In the genomic region with DNA sequence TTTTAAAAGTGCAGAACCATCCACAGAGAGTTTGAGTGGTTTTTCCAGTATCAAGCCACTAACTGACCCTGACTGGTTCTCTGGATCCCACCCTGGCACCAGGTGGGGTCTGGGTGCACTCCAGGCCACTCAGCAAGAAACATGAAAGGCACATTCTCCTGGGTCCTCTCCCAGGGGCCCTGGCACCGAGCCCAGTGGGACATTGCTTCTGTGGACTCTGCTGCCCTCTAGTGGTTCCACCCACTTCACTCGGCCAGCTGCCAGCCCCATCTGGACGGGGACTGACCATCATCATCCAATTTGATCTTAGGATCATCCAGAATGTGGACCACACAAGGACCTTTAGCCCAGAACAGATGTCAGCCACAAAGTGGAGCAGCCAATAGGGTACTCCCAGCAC, we compare ENCODE assay signal across 8 mouse cellular contexts. TPM values are rescaled to one million over a fixed set of nuclear protein-coding genes. Genes with fewer than 3 reads are reported as not detected.
DNase-seq lines count a peak whose midpoint lies in the region; ATAC-seq lines count a peak whose summit lies in the region.

No protein-coding gene starts in this region.

- peaks cover 18% of the 10 kb centered on the region for H3K27me3 ChIP-seq in kidney, embryonic 15.5 days
- H3K27me3 ChIP-seq in neural tube, embryonic 11.5 days (ENCODE audit: control insufficient read depth, insufficient read depth, low read length), result no peaks in the 10 kb centered on the region

- peaks cover 4% of the 10 kb centered on the region; the same call in 1 of the 2 replicates for H3K4me1 ChIP-seq in kidney, embryonic 15.5 days
- H3K4me1 ChIP-seq in neural tube, embryonic 11.5 days (ENCODE audit: control insufficient read depth, insufficient read depth, low read length), result no peaks in the 10 kb centered on the region

- no peak overlapping the region for H3K4me3 ChIP-seq in kidney, embryonic 15.5 days (replicated peaks)
- no peak overlapping the region for H3K4me3 ChIP-seq in neural tube, embryonic 11.5 days (ENCODE audit: low read depth, low read length)

- peak; percentile 51 for DNase-seq in kidney, adult 11 months
- peak; percentile 90 for DNase-seq in adrenal gland, postnatal 14 days
- peak; percentile 55 to 73 for DNase-seq in left cerebral cortex, postnatal 36 days (ENCODE audit: low spot score in 2 of 2)
- peak; percentile 82 for DNase-seq in neural tube, embryonic 11.5 days (ENCODE audit: low spot score)
- peak; percentile 40 for DNase-seq in thymus, postnatal 0 days (ENCODE audit: low spot score)

- H3K4me2 ChIP-seq in kidney, embryonic 15.5 days, result no peak overlapping the region
- no peak overlapping the region for H3K4me2 ChIP-seq in neural tube, embryonic 11.5 days (ENCODE audit: low read depth)

- no peak overlapping the region for H3K9ac ChIP-seq in kidney, embryonic 15.5 days
- H3K9ac ChIP-seq in neural tube, embryonic 11.5 days (ENCODE audit: low read length), result no peak overlapping the region

- intact Hi-C loops in left cerebral cortex, postnatal 36 days (cut with DNase I), result loop anchor here (5.0 kb wide), 1 partner anchor 402 kb away; no protein-coding TSS in a partner anchor

- WGBS in kidney, embryonic 15.5 days, result 0% methylated on average over 3 of the region's 3 CpGs
- WGBS in neural tube, embryonic 11.5 days, result 0% methylated on average over 3 of the region's 3 CpGs

- no peaks in the 10 kb centered on the region for H3K36me3 ChIP-seq in kidney, embryonic 15.5 days
- no peaks in the 10 kb centered on the region for H3K36me3 ChIP-seq in neural tube, embryonic 11.5 days (ENCODE audit: control insufficient read depth, insufficient read depth, low read length)

- H3K27ac ChIP-seq in kidney, embryonic 15.5 days, result no peak overlapping the region
- no peak overlapping the region for H3K27ac ChIP-seq in neural tube, embryonic 11.5 days (ENCODE audit: low read depth, low read length)

- no peaks in the 10 kb centered on the region for H3K9me3 ChIP-seq in kidney, embryonic 15.5 days (replicated peaks)
- H3K9me3 ChIP-seq in neural tube, embryonic 11.5 days (ENCODE audit: control insufficient read depth, low read length), result no peaks in the 10 kb centered on the region

- no peak for ATAC-seq in kidney, embryonic 15.5 days (replicated peaks; ENCODE audit: low FRiP score)
- ATAC-seq in erythroblast, adult 5-6 weeks (replicated peaks; ENCODE audit: low FRiP score, poor library complexity, severe bottlenecking), result peak; percentile 55; the same call in 1 of the 2 replicates
- ATAC-seq in hematopoietic stem cell, adult 5-6 weeks (replicated peaks in 1 of 2; ENCODE audit: insufficient read depth in 1 of 2, low FRiP score in 2 of 2, low TSS enrichment in 1 of 2, low read depth in 1 of 2, poor library complexity in 2 of 2, severe bottlenecking in 2 of 2), result peak; percentile 17 to 52; a peak in 1 of 4 replicates
- no peak for ATAC-seq in neural tube, embryonic 11.5 days (ENCODE audit: insufficient read depth, low FRiP score, low TSS enrichment)

RNA-seq across cellular contexts. Expression of a gene that starts 15.6 kb away (rescaled TPM):
- 12.4 and 13.8 TPM in 2 replicates for polyA plus RNA-seq in kidney, embryonic 15.5 days (2015; fragmentation: Nextera tagmentation; extraction: Ambion mirVana)
- 57.3 and 61.2 TPM in 2 replicates for total RNA-seq in adrenal gland, postnatal 14 days (2021)
- total RNA-seq in erythroblast, adult 5-6 weeks (2015; ENCODE audit: low replicate concordance), result 7.5 and 8.5 TPM in 2 replicates
- total RNA-seq in erythroblast, adult 5-6 weeks (2017; ENCODE audit: low replicate concordance), result 7.3 and 13.0 TPM in 2 replicates
- total RNA-seq in hematopoietic stem cell, adult 5-6 weeks (2017), result 30.3 and 32.4 TPM in 2 replicates
- 100 to 1,000 TPM; 104 to 107 TPM for total RNA-seq in left cerebral cortex, postnatal 36 days (2021)
- polyA plus RNA-seq in neural tube, embryonic 11.5 days (2014; fragmentation: Nextera tagmentation; extraction: Ambion mirVana), result 21.3 and 23.5 TPM in 2 replicates
- 16.0 and 19.1 TPM in 2 replicates for polyA plus RNA-seq in thymus, postnatal 0 days (2015; fragmentation: Nextera tagmentation; extraction: Ambion mirVana)

Comparison
In these comparisons a context has a peak if more than half of its experiments do, and no peak if none do; other contexts are left out.
1. DNase-seq: peak in every context shown above with its lines; median percentile 90 in adrenal gland, postnatal 14 days; 82 in neural tube, embryonic 11.5 days; 64 in left cerebral cortex, postnatal 36 days; 51 in kidney, adult 11 months; 40 in thymus, postnatal 0 days.
2. ATAC-seq: peak in erythroblast, adult 5-6 weeks (single experiment) and hematopoietic stem cell, adult 5-6 weeks (2 of 2); none in kidney, embryonic 15.5 days (single experiment) and neural tube, embryonic 11.5 days (single experiment).